Mouse (Mus musculus): ENCODE data around the gene Brk1.

DNA sequence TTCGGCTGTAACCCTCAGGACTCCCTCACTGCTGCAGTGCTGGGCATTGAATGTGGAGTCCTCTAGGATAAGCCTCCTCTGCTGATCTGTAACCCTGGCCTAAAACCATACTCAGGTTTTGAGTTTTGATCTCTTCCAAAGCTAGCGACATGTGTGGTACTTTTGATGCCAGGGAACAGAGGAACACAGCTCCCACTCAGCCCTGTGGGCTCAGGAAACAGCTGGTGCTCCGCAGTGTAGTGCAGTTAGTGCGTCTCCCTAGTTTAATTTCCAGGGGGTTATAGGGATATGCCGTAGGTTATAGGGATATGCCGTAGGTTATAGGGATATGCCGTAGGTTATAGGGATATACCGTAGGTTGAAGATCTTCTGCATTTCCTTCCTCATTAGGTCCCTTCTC lies 10.4 kb downstream of the Brk1 start:
- TF ChIP-seq CTCF (IDR thresholded peaks at IDR 0.05; ENCODE audit: control insufficient read depth, insufficient read depth, low read length) (no peak), POLR2A (IDR thresholded peaks at IDR 0.05; ENCODE audit: borderline replicate concordance, control insufficient read depth, low read depth, low read length) (no peak)
